Mouse (Mus musculus) cerebellum, adult 8-10 months (tissue): ENCODE results near the gene Cpt1b.

Experiments
- DNase-seq: peaks from one replicate; pipeline ENCODE4 v3.0.0; 2022

The Cpt1b gene

DNA sequence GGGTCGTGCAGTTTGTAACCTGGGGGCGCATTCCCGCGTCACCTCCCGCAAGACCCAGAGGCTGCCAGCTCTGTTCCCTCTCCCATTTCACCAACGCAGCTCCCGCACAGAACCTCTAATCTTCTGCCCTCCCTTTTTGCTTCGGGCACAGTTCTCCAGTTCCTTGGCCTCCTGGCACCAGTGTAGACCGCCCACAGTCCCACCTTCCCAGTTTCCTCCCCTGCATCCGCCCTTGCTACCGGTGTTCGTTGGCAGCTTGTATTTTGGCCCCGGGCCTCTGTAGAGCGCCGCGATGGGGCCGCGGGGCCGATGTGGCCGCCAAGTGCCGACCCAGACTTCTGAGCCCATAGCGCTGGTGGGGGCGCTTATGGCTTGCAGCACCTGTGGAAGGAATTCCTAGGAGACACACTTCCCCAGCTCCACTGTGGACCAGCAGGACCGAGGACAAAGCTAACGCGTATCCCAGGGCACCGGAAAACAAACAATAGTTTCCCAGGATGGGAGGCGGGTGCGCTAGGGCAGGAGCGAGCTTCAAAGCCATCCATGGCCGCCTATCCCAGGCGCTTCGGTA lies 46.7 kb downstream of the Cpt1b start, which contains the start of gene Odf3b:
TSS of gene Odf3b (minus strand) at position 452 of the 571 bp plus-strand sequence.
- peak; percentile 84 for DNase-seq

DNA sequence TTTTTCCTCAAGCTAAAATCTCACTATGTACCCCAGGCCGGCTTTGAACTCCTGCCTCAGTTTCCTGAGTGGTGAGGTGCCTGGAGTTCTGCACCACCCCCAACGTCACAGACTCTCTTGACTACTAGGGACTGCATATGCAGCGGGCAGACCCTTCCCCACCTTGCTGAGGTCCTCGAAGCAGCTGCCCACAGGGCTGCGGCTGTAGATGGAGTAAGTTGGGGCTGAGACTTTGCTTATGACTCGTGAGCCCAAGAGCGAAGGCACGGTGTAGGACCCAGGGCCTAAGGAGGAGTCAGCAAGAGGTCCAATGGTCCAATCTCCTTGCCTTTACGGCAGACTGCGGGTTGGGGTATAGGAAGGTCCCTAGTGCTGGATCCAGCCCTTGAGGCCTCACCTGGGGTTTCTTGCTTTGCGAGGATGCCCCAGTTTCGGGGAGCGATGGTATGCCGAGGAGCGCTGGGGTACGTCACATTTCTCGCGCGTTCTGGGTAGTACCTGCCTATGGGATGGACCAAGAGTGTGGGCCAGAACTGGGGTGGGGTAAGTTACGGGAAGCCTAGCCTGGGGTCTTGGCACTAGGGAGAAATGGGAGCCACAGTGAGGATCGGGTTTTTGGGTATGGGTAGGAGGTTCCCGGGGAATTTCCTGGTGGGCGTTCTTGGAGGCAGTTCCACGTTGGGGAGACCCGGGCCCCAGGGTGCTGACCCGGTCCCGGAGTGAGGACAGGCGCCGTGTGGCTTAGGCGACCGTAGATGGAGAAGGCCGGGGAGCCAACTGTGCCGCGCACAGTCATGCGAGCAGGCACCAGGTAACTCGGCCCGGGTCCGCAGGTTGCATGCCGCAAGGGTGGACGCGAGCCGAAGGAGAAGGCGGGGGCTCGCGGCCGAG lies 47.5 kb downstream of the Cpt1b start:
- no peak for DNase-seq

DNA sequence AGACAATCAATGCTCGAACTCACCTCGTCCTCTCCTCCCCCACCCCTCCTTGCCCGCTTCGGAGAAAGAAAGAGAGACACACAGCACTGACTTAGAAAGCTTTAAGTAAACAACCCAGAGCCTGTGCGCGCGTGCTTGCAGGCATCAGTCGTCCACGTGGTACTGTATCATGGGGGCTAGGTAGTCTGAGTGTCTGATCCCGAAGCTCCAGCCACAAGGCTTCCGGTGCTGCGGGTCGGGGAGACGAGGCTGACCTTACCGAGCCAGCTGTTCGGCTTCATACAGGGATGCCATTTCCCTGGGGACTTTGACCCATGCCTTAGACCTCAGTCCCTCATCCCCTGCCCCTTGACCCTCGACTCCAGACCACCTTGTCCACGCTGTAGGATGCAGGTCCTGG lies 48.3 kb downstream of the Cpt1b start:
- DNase-seq, result no peak

DNA sequence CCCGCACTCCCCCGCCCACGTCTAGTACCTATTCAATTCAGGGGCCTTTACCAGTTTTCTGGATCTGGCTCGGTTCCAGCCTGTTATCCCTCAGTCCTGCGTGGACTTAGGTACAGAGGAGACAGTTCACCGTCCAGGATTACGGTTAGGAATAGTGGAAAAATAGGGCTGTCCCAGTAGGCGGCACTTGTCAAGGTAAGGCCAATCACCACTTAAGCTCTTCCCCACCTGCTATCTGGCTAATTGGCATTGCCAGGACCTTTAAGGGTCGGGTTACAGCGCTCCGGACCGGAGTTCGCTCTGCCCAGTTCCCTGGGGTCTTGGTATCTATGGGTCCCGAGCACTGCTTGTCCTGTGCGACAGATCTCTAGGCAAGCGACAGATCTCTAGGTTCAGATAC lies 48.7 kb downstream of the Cpt1b start, which contains the start of gene Tymp:
TSS of gene Tymp (minus strand) at position 83 of the 400 bp plus-strand sequence.
- DNase-seq, result no peak

DNA sequence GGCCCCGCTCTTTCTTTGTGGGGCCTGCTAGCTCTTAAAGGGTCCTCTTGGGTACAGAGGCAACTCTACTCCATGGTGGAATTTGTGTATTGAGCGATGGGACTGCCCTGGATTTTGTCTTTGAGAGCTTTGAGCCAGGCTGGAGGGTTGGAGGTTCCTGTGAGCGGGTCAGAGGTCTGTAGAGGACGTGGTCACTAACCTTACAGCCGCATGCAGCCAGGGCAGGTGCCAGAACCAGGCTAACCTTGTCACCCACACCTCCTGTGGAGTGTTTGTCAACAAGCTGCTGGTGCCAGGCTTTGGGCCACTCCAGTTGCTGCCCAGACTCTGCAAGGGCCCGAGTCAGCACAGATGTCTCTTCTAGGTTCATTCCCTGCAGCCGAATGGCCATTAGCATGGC lies 49.6 kb downstream of the Cpt1b start:
- DNase-seq, result no peak

DNA sequence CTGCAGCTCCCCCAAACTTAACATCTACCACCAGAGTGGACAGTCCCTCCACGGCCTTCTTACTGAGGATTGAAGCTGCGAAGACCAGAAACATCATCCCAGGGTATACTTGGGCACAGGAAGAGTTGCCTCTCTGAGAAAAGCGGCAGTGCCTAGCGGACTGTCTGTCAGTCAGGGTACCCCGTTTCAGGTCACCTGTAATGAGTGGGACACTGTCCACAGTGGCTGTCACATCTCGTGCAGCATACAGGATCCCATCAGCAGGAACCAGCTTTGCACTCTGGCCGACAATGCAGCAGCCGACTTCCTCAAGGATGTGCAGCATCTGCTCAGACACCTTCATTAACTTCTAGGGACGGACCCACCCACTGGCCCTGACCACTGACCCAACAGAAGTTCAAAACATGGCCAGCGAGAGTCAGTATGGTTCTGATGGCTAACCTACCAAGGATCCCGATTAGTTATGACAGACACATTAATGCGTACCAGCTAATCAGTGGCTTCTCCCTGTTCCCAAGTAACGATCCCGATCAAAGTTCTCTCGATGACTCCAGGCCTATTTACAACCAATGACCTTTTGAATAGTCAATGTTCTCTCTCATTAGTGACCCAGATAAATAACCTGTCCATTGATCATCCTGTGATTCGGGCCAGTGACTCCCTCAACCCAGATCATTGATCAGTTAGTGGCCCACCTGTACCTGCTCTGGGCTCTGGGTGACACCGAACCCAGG lies 50.7 kb downstream of the Cpt1b start:
- DNase-seq, result no peak

DNA sequence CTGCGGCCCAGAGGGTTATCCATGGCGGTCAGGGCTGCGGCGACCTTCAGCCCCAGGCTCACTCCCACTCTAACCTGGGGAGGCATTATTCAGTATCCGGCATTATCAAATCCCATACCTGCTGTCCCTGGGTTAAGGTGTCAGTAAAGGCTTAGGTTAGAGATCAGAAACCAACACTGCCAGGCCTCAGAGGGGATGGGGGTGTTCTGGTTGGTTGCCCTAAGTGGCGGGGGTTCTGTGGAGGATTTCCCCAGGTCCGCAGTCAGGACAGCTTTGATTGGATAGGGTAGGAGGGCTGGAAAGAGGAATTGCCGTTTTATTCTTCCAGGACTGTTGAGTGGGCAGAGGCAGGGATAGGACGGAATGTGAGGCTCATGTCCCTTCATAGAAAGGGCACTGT lies 51.3 kb downstream of the Cpt1b start:
- no peak for DNase-seq

DNA sequence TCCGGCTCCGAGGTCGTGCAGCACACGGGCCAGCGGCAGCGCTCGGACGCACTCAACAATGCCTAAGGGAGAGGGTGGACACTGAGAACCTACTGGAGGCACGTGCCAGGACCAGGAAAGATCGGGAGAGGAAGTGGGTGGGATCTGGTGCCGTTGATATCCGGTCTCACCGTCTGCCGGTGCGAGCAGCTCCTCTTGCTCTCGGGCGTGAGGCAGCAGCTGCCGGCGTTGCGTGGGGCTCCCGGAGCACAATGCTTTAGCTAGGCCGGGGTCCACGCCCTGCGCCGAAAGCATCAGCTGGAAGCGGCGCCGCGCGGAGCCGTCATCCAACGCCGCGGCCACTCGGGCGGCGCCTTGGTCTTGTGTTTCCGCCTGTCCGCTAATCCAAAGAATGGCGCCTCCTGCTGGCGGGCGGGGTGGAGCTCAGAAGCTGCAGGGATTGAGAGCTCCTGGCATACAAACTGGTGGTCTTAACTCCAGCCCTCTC lies 51.9 kb downstream of the Cpt1b start, which contains the start of gene Sco2:
TSS of gene Sco2 (minus strand) at position 85 of the 487 bp plus-strand sequence.
- peak; percentile 96 for DNase-seq

DNA sequence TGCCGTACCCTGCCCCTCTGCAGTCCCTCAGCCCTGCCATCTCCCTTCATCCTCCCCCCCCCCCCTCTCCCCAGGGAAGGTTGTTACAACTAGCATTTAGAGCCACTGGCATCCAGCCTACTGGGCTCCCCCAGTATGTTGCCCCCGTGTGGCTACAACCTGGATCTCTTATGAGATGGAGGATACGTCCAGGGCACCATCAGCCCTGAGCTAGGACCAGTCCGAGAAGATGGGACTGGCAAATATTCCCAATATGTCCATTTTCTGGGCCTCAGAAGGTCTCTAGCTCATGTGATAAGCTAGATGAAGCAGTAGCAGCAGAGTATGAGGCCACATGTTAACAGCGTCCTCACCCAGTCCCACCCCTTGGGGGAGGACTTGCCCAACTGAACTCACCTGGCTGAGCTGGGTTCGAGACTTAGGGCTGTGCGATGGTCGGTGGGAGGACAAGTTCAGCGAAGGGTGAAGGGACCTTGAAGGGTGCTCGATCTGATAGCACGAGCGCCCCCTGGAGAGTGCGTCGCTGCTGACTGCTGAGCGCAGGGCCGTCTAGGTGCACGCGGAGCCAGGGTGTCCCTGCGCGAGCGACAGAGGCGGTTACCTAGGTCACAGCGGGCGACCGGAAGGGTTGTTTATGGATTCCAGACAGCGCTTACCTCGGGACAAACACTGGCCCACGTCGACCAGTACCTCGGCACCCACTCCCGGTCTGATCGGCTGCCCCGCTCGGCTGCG lies 52.5 kb downstream of the Cpt1b start:
- DNase-seq, result peak; percentile 79

DNA sequence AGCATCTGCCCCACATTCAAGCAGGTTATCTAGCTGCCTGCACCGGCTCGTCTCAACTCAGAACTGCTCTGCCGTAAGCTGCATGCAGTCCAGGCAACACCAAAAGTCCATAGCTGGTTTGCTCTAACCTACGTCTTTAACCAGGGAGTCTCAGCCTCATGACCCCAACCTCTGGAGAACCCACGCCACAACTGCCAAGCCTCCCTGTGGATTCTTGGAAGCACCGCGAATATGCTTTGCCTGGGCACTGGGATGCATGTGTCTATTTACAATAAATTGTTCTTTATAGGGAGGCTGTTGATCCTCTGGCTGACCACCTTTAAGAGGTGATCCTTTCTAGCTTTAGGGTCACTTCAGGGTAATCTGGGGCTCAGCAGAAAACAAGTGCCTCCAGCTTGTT lies 53.1 kb downstream of the Cpt1b start:
- DNase-seq, result no peak

DNA sequence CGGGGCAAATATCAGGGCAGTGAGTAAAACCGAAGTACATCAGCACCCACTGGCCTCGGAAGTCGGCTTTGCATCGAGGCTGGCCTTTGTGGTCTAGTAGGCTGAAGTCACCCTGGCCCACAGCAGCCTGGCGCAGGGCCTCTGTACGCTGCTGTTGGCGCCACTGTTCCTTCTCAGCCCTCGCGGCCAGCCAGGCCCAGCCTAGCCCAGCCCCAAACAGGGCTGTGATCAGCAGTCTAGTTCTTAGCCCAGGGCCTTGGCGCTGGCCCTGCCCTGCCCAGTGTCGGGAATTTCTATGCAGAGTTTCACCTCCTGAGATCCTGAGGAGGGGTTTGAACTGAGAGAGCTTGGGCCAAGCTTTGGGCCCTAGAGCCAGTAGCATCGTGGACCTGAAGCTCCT lies 53.6 kb downstream of the Cpt1b start:
- no peak for DNase-seq
